Mouse (Mus musculus): ENCODE results near the gene Map1s. TPM values are rescaled to one million over a fixed set of nuclear protein-coding genes. Genes with fewer than 3 reads are reported as not detected.
A peak's percentile ranks its signal among the peaks of the same experiment; 100 is the strongest.

The Map1s gene
- polyA plus RNA-seq, 1 experiment = 32.8 TPM

DNA sequence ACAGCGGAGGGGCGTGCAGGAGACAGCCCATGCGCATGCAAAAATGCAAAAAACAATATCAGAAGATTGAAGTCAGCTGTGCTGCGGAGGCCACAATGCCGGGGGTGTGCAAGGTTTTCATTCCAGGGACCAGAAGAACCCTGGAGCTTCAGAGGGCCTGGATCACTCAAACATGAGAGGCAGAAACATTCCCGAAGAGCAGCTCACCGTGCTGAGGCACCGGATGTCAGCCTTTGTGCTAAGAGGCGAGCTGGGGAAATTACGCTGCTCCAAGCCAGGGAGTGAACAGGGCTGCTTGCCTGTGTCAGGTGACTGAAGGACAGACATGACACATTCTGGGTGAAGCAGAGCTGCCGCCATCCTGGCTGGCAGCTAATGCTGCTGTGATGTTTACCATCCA lies 25.2 kb upstream of the Map1s start:
- H3K4me1 ChIP-seq (ENCODE audit: control insufficient read depth, insufficient read depth, low read length) = peaks cover 14% of the 10 kb centered on the region
- H3K27ac ChIP-seq (ENCODE audit: insufficient read depth, low read length) = peak overlapping the region; percentile 48
- H3K9me3 ChIP-seq (replicated peaks; ENCODE audit: control insufficient read depth, insufficient read depth, low read length, poor library complexity, severe bottlenecking) = no peaks in the 10 kb centered on the region
- TF ChIP-seq CTCF (IDR thresholded peaks at IDR 0.05; ENCODE audit: low read depth, low read length) = no peak
- TF ChIP-seq EP300 (IDR thresholded peaks at IDR 0.05; ENCODE audit: insufficient read depth, low read depth, low read length) = no peak
- no peak for TF ChIP-seq POLR2A (IDR thresholded peaks at IDR 0.05; ENCODE audit: insufficient read depth, low read length)
- no peaks in the 10 kb centered on the region for H3K27me3 ChIP-seq (ENCODE audit: control insufficient read depth, insufficient read depth, low read length, poor library complexity, severe bottlenecking)
- peak overlapping the region; percentile 6 for H3K9ac ChIP-seq (ENCODE audit: low read depth, poor library complexity, severe bottlenecking)
- H3K36me3 ChIP-seq (ENCODE audit: control insufficient read depth, insufficient read depth, low read length, poor library complexity, severe bottlenecking) = no peaks in the 10 kb centered on the region
- H3K4me3 ChIP-seq (ENCODE audit: low read depth, low read length) = peak overlapping the region; percentile 4

DNA sequence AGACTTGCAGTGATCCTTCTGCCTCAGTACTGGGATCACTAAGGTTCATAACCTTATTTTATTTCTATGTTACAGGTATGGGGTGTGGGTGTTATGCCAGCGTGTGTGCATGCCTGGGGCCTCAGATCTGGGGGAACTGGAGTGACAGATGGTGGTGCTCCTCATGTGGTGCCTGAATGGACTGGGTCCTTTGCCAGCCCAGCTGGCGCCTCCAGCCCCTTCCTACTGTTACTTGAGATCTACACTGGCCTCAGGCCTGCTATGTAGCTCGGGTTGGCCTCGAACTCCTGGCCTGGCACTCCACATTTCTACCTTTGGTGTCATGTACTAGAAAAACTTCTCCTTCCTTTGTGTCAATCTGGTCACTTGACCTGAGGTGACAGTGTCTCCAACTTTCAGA lies 21.5 kb upstream of the Map1s start:
- H3K9me3 ChIP-seq (replicated peaks; ENCODE audit: control insufficient read depth, insufficient read depth, low read length, poor library complexity, severe bottlenecking) = no peaks in the 10 kb centered on the region
- no peaks in the 10 kb centered on the region for H3K36me3 ChIP-seq (ENCODE audit: control insufficient read depth, insufficient read depth, low read length, poor library complexity, severe bottlenecking)
- no peak overlapping the region for H3K4me3 ChIP-seq (ENCODE audit: low read depth, low read length)
- H3K27me3 ChIP-seq (ENCODE audit: control insufficient read depth, insufficient read depth, low read length, poor library complexity, severe bottlenecking) = no peaks in the 10 kb centered on the region
- TF ChIP-seq POLR2A (IDR thresholded peaks at IDR 0.05; ENCODE audit: insufficient read depth, low read length) = no peak
- no peak for TF ChIP-seq EP300 (IDR thresholded peaks at IDR 0.05; ENCODE audit: insufficient read depth, low read depth, low read length)
- TF ChIP-seq CTCF (IDR thresholded peaks at IDR 0.05; ENCODE audit: low read depth, low read length) = no peak
- peaks cover 16% of the 10 kb centered on the region for H3K4me1 ChIP-seq (ENCODE audit: control insufficient read depth, insufficient read depth, low read length)
- H3K27ac ChIP-seq (ENCODE audit: insufficient read depth, low read length) = no peak overlapping the region
- no peak overlapping the region for H3K9ac ChIP-seq (ENCODE audit: low read depth, poor library complexity, severe bottlenecking)

DNA sequence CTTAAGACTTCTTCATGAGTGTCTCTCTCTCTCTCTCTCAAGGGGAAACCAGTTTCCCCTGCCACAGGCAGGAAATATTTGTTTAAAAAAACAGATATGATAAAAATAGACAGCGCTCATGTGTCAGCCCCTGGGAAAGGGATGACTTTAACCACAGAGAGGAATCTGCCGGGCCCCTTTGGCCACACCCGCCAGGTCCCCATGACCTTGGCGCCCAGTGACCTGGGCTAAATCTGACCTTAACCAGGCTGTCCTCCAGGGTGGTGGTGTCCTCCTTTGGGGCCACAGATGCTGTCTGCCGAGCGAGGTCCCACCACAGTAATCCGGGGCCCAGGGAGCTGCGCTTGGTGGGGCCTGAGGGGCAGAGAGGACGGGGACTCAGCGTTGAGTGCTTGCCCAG lies 21.0 kb upstream of the Map1s start:
- TF ChIP-seq POLR2A (IDR thresholded peaks at IDR 0.05; ENCODE audit: insufficient read depth, low read length) = no peak
- TF ChIP-seq EP300 (IDR thresholded peaks at IDR 0.05; ENCODE audit: insufficient read depth, low read depth, low read length) = no peak
- no peak for TF ChIP-seq CTCF (IDR thresholded peaks at IDR 0.05; ENCODE audit: low read depth, low read length)
- no peak overlapping the region for H3K27ac ChIP-seq (ENCODE audit: insufficient read depth, low read length)
- H3K4me3 ChIP-seq (ENCODE audit: low read depth, low read length) = no peak overlapping the region
- no peaks in the 10 kb centered on the region for H3K27me3 ChIP-seq (ENCODE audit: control insufficient read depth, insufficient read depth, low read length, poor library complexity, severe bottlenecking)
- peaks cover 11% of the 10 kb centered on the region for H3K4me1 ChIP-seq (ENCODE audit: control insufficient read depth, insufficient read depth, low read length)
- H3K9me3 ChIP-seq (replicated peaks; ENCODE audit: control insufficient read depth, insufficient read depth, low read length, poor library complexity, severe bottlenecking) = no peaks in the 10 kb centered on the region
- H3K36me3 ChIP-seq (ENCODE audit: control insufficient read depth, insufficient read depth, low read length, poor library complexity, severe bottlenecking) = no peaks in the 10 kb centered on the region
- H3K9ac ChIP-seq (ENCODE audit: low read depth, poor library complexity, severe bottlenecking) = no peak overlapping the region

DNA sequence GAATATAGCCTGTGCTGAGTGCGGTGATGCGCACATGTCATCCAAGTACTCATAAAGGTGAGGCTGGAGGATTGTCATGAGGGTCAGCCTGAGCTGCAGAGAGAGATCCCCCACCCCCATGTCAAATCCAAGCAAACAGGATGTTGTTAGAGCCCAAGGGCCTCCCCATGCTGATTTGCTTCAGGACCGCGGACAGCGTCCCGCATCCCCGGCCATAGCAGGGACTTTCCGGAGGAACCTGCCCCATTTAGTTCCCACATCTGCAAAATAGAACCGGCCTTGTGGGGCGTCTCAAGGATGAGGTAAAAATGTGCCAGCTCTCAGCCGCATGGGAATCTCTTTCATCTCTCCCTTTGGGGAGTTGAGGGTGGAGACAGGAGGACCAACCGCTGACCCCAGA lies 20.1 kb upstream of the Map1s start:
- Histone ChIP-seq H3K27ac (ENCODE audit: insufficient read depth, low read length) (no peak overlapping the region), H3K36me3 (ENCODE audit: control insufficient read depth, insufficient read depth, low read length, poor library complexity, severe bottlenecking) (no peaks in the 10 kb centered on the region), H3K27me3 (ENCODE audit: control insufficient read depth, insufficient read depth, low read length, poor library complexity, severe bottlenecking) (no peaks in the 10 kb centered on the region), H3K9ac (ENCODE audit: low read depth, poor library complexity, severe bottlenecking) (no peak overlapping the region), H3K4me1 (ENCODE audit: control insufficient read depth, insufficient read depth, low read length) (peaks cover 7% of the 10 kb centered on the region), H3K9me3 (replicated peaks; ENCODE audit: control insufficient read depth, insufficient read depth, low read length, poor library complexity, severe bottlenecking) (no peaks in the 10 kb centered on the region), H3K4me3 (ENCODE audit: low read depth, low read length) (no peak overlapping the region)
- TF ChIP-seq EP300 (IDR thresholded peaks at IDR 0.05; ENCODE audit: insufficient read depth, low read depth, low read length) (peak; percentile 57; the same call in 1 of the 2 replicates), CTCF (IDR thresholded peaks at IDR 0.05; ENCODE audit: low read depth, low read length) (no peak)

DNA sequence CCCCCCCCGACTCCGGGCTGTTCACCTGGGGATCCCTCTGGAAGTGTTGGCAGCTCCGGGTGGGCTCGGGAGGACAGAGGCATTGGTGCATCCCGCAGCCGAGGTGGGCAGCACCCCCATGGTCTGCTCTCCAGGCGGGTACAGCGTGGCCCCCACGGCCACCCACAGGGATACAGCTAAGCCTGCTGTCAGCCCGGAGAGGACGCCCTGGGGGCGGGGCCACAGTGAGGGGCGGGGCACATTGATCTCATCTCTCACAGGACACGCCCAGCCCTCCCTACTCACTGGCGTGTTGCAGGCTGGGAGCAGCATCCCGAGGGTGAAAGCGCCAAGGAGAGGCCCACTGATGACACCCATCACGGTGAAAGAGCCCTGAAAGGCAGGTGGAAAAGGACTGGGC lies 18.1 kb upstream of the Map1s start:
- H3K4me1 ChIP-seq (ENCODE audit: control insufficient read depth, insufficient read depth, low read length) = peaks cover 7% of the 10 kb centered on the region
- H3K36me3 ChIP-seq (ENCODE audit: control insufficient read depth, insufficient read depth, low read length, poor library complexity, severe bottlenecking) = no peaks in the 10 kb centered on the region
- H3K27me3 ChIP-seq (ENCODE audit: control insufficient read depth, insufficient read depth, low read length, poor library complexity, severe bottlenecking) = peaks cover 3% of the 10 kb centered on the region; the same call in 1 of the 2 replicates
- H3K27ac ChIP-seq (ENCODE audit: insufficient read depth, low read length) = no peak overlapping the region
- TF ChIP-seq EP300 (IDR thresholded peaks at IDR 0.05; ENCODE audit: insufficient read depth, low read depth, low read length) (no peak), POLR2A (IDR thresholded peaks at IDR 0.05; ENCODE audit: insufficient read depth, low read length) (no peak), CTCF (IDR thresholded peaks at IDR 0.05; ENCODE audit: low read depth, low read length) (no peak)
- no peaks in the 10 kb centered on the region for H3K9me3 ChIP-seq (replicated peaks; ENCODE audit: control insufficient read depth, insufficient read depth, low read length, poor library complexity, severe bottlenecking)
- H3K4me3 ChIP-seq (ENCODE audit: low read depth, low read length) = peak overlapping the region; percentile 29; the same call in 1 of the 2 replicates
- H3K9ac ChIP-seq (ENCODE audit: low read depth, poor library complexity, severe bottlenecking) = no peak overlapping the region

DNA sequence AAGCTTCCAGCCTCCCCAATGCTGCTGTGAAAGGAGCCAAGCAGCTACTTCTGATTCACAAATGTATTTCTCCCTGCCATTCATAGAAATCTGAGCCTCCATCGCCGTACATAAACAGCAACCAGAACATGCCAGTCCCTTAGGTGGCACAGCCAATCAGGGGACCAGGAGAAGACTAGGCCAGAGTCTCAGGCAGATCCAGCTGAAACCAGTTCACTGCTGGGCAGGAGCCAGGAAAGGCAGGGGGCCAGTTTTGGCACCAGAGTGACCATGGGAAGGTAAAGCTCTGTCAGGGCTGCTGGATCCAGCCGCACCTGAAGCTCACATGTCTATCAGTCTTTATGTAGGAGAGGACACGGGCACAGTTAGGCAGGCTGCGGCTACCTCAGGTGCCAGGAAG lies 15.1 kb upstream of the Map1s start:
- Histone ChIP-seq H3K9ac (ENCODE audit: low read depth, poor library complexity, severe bottlenecking) (no peak overlapping the region), H3K36me3 (ENCODE audit: control insufficient read depth, insufficient read depth, low read length, poor library complexity, severe bottlenecking) (peaks cover 20% of the 10 kb centered on the region), H3K4me1 (ENCODE audit: control insufficient read depth, insufficient read depth, low read length) (peaks cover 3% of the 10 kb centered on the region), H3K27me3 (ENCODE audit: control insufficient read depth, insufficient read depth, low read length, poor library complexity, severe bottlenecking) (peaks cover 3% of the 10 kb centered on the region; the same call in 1 of the 2 replicates), H3K9me3 (replicated peaks; ENCODE audit: control insufficient read depth, insufficient read depth, low read length, poor library complexity, severe bottlenecking) (no peaks in the 10 kb centered on the region), H3K4me3 (ENCODE audit: low read depth, low read length) (no peak overlapping the region), H3K27ac (ENCODE audit: insufficient read depth, low read length) (no peak overlapping the region)
- TF ChIP-seq EP300 (IDR thresholded peaks at IDR 0.05; ENCODE audit: insufficient read depth, low read depth, low read length) (no peak), CTCF (IDR thresholded peaks at IDR 0.05; ENCODE audit: low read depth, low read length) (no peak), POLR2A (IDR thresholded peaks at IDR 0.05; ENCODE audit: insufficient read depth, low read length) (no peak)
